Mouse (Mus musculus) spleen, adult 10 weeks (tissue): ENCODE measurements around the gene Cstad. TPM values are rescaled to one million over a fixed set of nuclear protein-coding genes. Genes with fewer than 3 reads are reported as not detected.

ENCODE experiments used
- polyA plus RNA-seq: library from polyadenylated mRNA; stranded (reverse); fragments of 350-450 nt; fragmentation: Illumina TruSeq; extraction: RNeasy Lipid Tissue Mini Kit (QIAGEN cat#74804); gene quantifications from one replicate; pipeline ENCODE4 v1.2.3, GENCODE M21; 2015; ENCODE audit warnings: low replicate concordance; ENCODE audit not compliant: insufficient read depth

Cstad gene
- 2.3 TPM for polyA plus RNA-seq

GRCm38 (mm10) chr2:30594641-30595379 is at the start of gene Cstad:
TSS of gene Cstad (plus strand) at chr2:30595040.

Other genes with a start within 250 kb of the Cstad start
- 19.0 TPM for gene Sh3glb2, start 235.7 kb upstream of the Cstad start, polyA plus RNA-seq
- gene Miga2, start 230.8 kb upstream of the Cstad start, polyA plus RNA-seq, result 4.3 TPM
- 9.2 TPM for gene Dolpp1, start 202.8 kb upstream of the Cstad start, polyA plus RNA-seq
- 12.9 TPM for gene Crat, start 179.2 kb upstream of the Cstad start, polyA plus RNA-seq
- 66.8 TPM for gene Ptpa, start 179.0 kb upstream of the Cstad start, polyA plus RNA-seq
- gene Ier5l, start 120.8 kb upstream of the Cstad start, polyA plus RNA-seq, result 0.25 TPM
- not detected for gene 1700001O22Rik, start 208.6 kb downstream of the Cstad start, polyA plus RNA-seq
- gene Ntmt1, start 212.8 kb downstream of the Cstad start, polyA plus RNA-seq, result 3.7 TPM
- gene Asb6, start 235.3 kb downstream of the Cstad start, polyA plus RNA-seq, result 8.3 TPM
- gene Prrx2, start 239.9 kb downstream of the Cstad start, polyA plus RNA-seq, result 0.52 TPM